Mouse (Mus musculus) T-cell, adult 2 months (primary cell): ENCODE measurements around the gene Foxp1.

ENCODE experiments used
- DNase-seq: peaks from one replicate; pipeline ENCODE4 v3.0.0; 2022; ENCODE audit warnings: low spot score

Gene Foxp1

DNA sequence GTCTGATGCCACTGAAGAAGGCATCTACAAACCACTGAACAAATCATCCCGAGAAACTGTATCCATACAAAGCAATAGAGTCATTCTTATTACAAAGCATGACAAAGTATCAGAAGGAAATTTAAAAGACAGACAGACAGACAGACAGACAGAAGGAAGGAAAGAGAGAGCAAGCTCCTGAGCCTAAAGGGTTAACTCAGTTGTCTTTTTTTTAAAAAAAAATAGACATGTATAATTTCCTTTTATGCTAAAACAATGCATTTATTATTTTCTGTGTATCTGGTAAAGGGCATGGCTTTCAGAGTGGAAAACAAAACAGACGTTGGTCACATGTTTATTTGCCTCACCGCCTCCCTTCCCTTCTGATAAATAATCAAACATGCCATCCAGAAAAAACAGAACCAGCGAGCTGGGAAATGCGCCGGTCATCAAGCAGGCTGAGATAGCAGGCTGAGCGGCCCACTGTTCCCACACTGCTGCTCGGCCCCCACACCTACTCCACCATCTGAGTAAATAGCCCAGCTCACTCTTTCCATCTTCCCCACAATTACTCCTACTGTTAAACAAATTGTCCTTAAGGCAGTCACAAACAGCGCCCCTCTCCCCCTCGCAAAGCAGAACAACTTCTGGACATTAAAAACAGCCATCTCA, 428.1 kb downstream of the Foxp1 start:
- peak; percentile 19 for DNase-seq

GRCm38 (mm10) chr6:99093856-99094255, 428.7 kb downstream of the Foxp1 start:
- no peak for DNase-seq

- DNase-seq: no peak
Observed at GRCm38 (mm10) chr6:99093208-99093607, 429.3 kb downstream of the Foxp1 start.

DNA sequence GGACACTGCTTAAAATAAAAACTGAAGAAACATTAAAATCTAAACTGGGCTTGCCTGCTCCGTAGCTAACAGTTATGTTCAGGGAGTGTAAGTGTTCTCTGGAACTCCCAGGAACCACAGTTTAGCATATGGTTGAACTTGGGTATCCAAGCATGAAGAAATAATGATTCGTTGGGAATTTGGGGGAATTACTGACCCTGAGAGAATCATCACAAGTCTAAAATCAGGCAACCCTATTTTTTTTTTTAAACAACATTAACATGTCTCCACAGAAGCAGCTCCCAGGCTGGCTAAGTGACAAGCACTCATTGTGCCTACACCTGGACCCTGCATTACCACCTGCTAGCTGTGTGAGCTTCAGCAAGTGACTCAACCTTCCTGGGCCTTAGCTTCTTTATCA, 430.7 kb downstream of the Foxp1 start:
- no peak for DNase-seq

DNA sequence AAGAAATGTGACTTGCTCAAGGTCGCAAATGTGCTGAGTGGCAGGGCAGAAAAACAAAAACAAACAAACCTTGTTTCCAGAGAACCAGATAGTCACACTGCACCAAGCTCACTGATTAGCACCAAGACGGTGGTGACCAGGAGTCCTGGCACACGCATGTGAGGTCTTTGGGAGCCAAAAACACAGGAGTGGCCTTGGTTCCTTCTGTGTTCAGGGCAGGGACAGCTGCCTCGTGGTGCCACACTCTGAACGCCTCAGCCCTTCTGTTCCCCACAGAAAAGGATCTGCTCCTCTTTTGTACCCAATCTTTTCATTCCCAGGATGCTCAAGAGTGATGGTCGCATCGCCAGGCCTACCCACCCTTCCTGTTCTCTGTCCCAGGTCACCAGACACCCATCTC, 434.9 kb downstream of the Foxp1 start:
- DNase-seq: no peak

- no peak for DNase-seq
Observed at GRCm38 (mm10) chr6:99084956-99085355, 437.6 kb downstream of the Foxp1 start.

DNA sequence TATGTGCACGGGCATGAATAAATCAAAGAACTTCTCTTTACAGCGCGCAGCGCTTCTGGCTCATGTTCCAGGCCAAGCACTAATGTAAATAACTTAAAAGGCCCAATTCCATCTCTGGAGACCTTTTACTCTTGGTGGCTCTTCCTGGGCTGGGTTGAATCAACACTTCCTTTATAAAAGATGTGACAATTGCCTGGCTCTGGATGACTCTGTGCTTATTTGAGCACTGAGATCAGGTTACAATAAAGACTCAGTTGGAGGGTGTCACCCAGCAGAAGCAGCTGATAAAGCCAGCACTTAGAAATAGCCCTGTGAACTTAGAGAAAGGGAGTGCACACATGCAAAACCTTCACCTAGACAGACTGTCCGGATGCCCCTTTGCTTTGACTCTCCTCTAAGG, 441.3 kb downstream of the Foxp1 start:
- DNase-seq: no peak

DNA sequence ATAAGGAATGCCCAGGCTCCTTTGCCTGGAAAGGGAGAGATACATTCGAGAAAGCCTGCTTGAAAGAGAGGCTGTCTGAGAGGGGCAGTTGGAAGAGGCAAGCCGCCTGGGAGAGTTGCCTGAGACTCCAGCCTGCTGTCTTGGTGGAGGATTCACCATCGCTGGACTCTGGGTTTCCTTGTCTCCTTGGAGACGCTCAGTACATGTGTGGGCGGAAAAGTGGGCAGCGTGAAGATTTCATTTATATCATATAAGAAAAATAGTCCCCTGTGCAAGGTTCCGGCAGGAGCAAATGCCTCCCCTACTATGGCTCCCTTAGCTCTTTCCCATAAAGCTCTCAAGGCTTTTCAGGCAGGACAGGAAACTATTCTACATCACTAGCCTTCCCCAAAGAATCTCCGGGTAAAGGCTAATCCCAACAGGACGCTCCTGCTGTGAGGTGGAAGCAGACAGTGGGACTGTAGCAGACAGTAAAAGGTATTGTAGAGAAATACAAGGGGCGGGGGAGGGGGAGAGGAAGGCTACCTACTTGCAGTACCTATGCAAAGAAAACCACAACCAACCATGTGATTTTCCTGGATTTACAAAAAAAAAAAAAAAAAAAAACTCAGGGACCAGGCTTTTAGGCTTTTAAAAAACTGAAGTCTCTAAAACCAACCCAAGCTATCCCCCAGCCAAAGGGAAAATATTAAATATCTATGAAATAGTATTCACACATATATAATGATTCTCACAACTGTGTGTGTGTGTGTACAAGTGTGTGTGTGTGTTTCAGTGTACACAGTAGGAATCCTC, 443.3 kb downstream of the Foxp1 start:
- DNase-seq: no peak

- DNase-seq: no peak
Observed at GRCm38 (mm10) chr6:99078089-99078488, 444.4 kb downstream of the Foxp1 start.

GRCm38 (mm10) chr6:99073303-99074271, 448.9 kb downstream of the Foxp1 start:
- DNase-seq: no peak

- no peak for DNase-seq
Observed at GRCm38 (mm10) chr6:99070710-99071109, 451.8 kb downstream of the Foxp1 start.

DNA sequence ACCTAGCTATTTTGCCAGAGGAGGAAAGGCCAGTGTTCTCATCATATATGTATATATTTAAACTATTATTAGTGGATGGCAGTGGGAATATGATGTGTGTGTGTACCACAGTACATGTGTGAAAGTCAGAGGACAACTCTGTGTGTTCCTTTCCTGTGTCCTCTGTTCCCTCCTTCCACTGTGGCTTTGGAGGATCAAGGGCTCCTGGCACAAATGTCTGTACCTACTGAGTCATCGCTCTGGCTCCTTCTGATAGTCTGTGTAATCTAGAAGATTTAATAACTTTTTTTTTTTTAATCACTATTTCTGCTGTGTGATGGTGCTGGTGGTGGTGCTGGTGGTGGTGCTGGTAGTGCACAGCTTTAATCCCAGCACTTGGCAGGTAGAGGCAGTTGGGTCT, 452.8 kb downstream of the Foxp1 start:
- DNase-seq: no peak

DNA sequence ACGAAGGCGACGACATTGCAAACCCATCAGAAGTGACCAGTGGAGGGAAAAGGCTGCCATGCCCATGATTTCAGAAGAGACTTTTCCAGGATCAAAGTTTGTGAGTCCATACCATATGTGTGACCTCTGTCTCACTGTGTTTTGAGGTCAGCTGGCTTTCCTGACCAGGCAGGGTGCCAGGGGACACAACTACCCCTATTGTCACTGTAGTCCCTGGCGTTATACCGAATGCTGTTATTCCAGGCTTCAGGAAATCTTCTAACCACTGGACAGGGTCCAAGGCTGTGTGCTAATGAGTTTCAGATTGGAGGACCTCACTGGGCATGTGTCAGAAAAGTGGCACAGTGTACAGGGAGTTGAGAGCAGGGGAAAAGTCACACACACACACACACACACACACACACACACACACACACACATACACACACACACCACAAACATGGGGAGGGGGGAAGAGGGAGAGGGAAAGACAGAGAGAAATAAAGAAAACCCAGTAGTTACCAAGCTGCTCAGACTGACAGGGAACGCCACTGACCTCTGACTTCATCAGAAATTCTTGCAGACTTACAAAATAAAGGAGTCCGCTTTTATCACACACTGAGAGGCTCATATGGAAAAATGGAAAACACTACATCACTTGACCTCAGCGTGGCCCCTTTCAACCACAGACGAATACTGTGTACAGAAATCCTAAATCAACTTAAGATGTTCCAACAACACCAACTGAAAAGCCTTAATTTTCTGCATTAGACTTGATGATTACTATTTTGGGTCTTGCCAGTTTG, 456.8 kb downstream of the Foxp1 start:
- DNase-seq: no peak

- DNase-seq: no peak
Observed at GRCm38 (mm10) chr6:99063982-99064484, 458.5 kb downstream of the Foxp1 start.

DNA sequence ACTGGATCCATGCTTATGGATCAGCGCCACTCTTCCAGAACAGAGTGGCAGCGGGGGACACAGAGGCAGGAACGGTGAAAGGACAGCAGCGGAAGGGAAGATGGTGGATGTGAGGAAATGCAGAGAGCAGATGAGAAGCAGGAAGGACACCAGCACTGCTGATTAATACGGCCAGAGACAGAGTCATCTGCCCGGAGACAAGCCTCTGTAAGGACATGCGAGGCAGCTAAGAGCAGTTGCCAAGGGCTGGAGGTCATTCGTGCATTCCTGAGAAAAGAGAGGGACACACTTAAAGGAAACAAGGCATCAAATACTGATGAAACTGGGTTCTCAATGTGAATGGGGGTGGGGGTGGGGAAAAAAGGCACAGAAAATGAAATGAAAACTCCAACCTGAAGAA, 459.6 kb downstream of the Foxp1 start:
- no peak for DNase-seq

DNA sequence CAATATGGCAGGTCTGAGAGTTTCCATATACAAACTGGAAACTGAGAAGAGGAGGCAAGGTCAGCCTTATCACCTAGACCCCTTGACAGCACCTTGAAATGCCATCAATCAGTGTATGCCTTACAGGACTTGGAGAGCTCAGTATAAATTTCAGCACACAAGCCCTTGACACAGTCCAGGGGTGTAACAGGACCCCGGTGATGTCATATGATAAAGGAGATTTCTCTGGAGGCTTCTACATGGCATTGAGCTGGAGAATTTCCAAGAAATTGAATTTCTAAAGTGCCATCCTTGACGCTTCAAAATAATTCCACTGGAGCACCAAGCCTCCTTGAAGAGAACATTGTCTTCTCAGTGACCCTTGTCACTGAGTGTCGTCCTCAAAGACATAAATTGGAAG, 463.8 kb downstream of the Foxp1 start:
- DNase-seq: no peak

DNA sequence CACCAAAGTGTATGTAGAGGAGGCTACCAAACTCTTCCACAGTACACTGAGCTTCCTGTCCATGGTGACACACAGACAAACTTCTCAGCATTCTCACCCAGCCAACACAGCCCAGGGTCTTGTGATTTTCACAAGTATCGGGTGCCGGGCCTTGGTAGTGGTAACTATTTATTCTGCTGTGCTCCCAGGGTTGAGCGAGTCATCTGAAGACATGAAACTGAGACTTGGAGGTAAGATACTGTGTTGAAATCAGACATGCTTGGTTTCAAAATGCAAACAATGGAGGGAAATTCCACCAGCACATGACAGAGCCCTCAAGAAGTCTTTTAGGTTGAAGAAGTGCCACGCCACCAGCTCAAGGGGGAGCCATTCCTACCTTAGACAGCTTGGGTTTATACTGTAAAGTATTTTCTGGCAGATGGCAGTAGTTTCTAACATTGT, 465.4 kb downstream of the Foxp1 start:
- DNase-seq: peak; percentile 62

DNA sequence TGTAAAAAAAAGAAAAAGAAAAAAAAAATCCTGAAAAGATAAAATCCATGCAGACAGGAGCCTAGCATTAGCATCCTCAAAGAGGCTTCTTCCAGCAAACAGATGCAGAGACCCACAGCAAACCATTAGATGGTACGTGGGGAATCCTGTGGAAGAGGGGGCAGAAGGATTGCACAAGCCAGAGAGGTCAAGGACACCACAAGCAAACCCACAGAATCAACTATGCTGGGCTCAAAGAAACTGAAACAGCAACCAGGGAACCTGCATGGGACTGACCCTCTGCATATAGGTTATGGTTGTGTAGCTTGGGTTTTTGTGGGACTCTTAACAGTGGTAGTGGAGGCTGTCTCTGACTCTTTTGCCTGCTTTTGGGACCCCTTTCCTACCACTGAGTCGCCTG, 466.1 kb downstream of the Foxp1 start:
- no peak for DNase-seq

- DNase-seq: no peak
Observed at GRCm38 (mm10) chr6:99053998-99054397, 468.5 kb downstream of the Foxp1 start.

DNA sequence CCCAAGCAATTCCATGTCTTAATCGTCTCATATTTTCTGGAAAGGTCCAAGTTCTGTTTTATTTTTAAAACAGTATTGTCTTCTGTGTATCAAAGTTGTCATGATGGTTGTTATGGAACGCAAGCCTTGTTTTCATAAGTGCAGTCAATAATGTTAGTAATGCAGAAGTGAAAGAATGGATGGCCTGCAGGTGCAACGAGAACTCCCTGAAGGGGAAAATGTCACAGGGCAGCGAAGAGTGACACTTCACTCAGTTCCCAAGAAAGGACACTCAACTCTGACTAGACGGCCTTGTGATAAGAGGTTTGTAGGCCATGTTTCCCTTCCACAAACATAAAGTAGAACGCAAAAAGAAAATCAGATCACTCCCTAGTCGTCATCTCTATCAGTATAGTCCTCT, 469.4 kb downstream of the Foxp1 start:
- no peak for DNase-seq

DNA sequence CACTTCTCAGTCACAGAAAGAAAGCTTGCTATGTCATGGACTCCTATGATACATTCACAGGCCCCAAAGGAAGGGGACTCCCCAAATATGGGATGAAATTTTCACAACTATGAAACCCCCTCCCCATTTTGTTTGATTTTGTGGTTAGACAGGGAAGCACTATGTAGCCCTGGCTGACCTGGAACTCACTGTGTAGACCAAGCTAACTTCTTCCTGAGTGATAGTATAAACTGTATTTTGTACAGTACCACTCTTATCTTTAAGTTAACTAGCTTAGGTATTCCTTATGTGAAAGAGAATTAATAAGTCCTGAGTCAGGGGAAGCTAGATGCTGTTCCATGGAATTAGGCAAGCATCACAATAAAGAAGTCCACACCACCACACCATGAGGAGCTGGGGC, 470.8 kb downstream of the Foxp1 start:
- DNase-seq: no peak
